Mouse (Mus musculus) lung, postnatal 4 days (tissue): ENCODE data around the gene H2-M2.
"Not testable (repeated sequence)": the region's sequence is repeated elsewhere in the genome, so short reads cannot be mapped to it uniquely, and the experiment has no call there.

Source experiments
- DNase-seq, 2 experiments: peaks; one replicate each; pipeline ENCODE4 v3.0.0; 2021

Gene H2-M2

DNA sequence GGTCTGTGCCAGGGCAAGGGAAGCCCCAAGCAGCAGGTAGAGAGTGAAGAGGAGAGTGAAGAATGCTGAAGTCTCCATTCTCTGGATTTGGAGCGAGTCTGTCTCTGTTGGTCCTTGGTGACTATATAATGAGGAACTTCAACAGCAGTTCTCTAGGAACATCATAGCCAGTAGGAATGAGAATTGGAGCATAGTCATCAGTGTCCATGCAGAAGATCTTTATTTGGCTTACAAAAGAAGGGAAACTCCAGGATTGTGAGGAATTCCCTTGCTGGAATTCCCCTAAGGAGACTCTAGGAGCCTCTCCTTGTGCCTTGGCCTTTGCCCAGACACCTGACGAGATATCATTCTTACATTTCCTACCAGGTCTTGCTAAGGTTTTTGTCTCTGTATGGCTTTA is at the start of gene H2-M2:
Gene H2-M2, minus strand, starts transcription at position 101 of the 400 bp plus-strand sequence.
- DNase-seq = no peak

DNA sequence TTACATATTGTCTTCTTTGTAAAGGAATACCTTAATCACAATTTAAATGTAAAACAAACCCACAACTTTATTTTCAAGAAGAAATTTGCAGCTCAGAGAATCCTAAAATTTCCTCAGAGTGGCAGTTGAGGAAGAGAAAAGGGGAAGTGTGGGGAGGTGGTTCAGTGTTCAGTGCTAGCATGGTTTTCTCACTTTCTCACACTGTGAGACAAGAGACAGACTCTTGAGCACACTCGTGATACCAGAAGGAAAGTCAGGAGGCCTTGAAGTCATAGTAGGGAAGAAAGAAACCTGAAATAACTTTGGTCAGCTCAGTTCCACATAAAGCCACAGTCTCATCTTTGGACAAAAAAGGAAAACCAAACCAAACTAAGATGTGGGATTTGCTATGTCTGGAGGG is 42.1 kb upstream of the H2-M2 start:
- DNase-seq = not testable (repeated sequence)

DNA sequence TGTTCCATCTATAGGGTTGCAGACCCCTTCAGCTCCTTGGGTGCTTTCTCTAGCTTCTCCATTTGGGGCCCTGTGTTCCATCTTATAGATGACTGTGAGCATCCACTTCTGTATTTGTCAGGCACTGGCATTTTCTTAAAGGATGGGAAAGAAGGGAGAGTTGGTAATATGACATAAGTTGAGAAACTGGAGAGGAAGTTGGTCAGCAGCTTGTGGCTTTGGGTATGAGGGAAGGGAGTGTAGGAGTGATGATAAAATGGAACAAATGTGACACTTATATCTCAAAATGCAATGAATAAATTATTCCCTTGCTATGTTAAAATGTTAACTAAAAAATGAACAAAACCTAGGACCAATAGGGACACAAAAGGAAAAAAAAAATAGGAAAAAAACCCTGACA is 41.3 kb upstream of the H2-M2 start:
- DNase-seq = not testable (repeated sequence)

GRCm38 (mm10) chr17:37507730-37508129 is 24.4 kb upstream of the H2-M2 start, which contains the start of gene Olfr111:
Gene Olfr111 (plus strand): TSS chr17:37508030.
- no peak for DNase-seq

DNA sequence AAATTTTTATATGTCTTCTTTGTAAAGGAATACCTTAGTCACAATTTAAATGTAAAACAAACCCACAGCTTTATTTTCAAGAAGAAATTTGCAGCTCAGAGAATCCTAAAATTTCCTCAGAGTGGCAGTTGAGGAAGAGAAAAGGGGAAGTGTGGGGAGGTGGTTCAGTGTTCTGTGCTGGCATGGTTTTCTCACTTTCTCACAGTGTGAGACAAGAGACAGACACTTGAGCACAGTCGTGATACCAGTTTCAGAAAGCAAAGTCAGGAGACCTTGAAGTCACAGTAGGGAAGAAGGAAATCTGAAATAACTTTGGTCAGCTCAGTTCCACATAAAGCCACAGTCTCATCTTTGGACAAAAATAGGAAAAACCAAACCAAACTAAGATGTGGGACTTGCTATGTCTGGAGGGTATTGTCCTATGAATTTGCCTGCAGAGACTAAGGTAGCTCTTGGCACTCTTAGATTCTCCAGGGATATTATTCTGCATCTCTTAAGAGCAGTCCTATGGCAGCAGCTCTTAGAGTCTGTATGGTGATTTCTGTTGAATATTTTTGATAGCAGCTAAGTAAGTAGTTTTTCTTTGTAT is 8.7 kb upstream of the H2-M2 start, which contains the start of gene Olfr110:
Gene Olfr110, plus strand, starts transcription at position 539 of the 589 bp plus-strand sequence.
- DNase-seq = no peak

DNA sequence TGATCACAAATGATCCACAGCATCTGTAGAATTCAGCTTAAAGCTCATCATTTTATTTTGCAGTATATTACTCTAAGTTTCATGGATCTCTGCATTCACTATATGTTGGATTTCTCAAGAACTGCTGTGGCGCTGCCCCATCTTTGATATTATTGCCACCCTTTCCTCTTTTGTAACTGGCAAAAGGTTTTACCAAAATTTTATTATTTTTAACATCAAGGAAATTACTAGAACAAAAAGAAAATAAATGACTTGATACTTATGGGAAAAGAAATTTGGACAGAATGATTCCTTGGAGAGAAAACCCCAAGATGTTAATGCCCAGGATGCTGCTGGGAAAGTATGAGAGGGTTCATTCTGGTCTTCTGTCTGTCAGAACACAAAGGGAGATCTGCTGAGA is 24.7 kb downstream of the H2-M2 start, which contains the start of gene Olfr109:
Gene Olfr109, plus strand, starts transcription at position 301 of the 400 bp plus-strand sequence.
- no peak for DNase-seq

DNA sequence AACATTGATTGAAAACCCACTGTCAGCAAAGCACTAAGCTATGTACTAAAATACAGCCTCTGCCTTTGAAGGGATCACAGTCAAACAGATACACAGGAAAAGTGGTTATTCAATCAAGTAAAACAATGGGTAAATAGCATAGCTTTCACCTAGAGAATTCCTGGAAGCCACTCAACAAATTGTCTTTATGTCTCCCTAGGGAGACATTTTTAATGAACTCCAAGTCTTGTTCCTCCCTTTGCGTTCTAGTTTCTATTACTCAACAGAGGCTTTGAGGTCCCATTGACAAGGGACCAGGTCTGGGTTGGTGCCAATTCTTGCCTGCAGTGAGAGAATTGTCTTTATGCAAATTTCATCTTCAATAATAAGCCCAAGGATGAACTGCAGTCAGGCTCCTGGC is 38.2 kb downstream of the H2-M2 start, which contains the start of gene Olfr108:
Gene Olfr108, plus strand, starts transcription at position 301 of the 400 bp plus-strand sequence.
- DNase-seq = no peak
